Mouse (Mus musculus) heart, postnatal 0 days (tissue): Measurements from ENCODE around the gene Ubr1.

Experiments
- CTCF ChIP-seq: IDR thresholded peaks from 2 replicates; pipeline ENCODE4 v1.5.1; 2016; ENCODE audit warnings: antibody characterized with exemption, control low read depth, low read depth
- EP300 ChIP-seq: IDR thresholded peaks from 2 replicates; pipeline ENCODE4 v1.6.1; 2016; ENCODE audit warnings: antibody characterized with exemption, low read depth

DNA sequence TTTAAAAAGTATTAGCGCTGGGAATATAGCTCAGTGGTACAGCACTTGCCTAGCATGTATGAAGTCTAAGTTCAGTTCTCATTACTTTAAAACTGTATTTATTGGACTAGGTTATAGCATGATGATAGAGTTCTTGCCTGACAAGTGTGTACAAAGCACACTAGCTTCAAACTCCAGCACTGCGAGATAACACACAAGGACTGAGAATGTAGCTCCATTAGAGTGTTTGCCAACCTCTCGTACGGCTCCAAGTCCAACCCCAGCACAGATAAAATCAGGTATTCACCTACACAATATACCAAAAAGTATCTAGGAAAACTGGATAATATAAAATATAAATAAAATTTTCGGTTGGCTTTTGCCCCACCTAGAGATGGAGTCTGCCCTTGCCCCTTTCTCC, 10.7 kb downstream of the Ubr1 start:
- TF ChIP-seq CTCF = no peak
- TF ChIP-seq EP300 = no peak
